Mouse (Mus musculus): ENCODE data around the gene Dmap1.
A peak's percentile ranks its signal among the peaks of the same experiment; 100 is the strongest.

The Dmap1 gene

GRCm38 (mm10) chr4:117656961-117657360 lies 25.1 kb downstream of the Dmap1 start:
- no peak for DNase-seq (ENCODE audit: low read depth)

DNA sequence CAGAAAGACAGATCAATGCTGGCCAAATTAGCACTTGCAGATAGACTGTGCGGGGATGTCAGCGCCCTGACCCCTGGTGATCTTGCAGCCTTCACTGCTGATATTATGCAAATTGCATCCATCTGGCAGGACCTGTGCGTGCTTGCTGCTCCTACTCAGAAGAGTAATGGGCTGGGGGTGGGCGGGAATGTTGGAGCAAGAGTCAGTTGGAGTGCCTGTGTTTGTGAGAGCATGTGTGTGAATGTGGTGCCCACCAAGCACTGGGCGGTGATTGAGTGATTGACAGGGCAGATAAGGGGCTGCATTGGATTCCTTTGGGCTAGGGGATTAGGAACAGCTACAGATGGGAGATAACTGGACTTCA lies 26.6 kb downstream of the Dmap1 start:
- no peak for DNase-seq (ENCODE audit: low read depth)

DNA sequence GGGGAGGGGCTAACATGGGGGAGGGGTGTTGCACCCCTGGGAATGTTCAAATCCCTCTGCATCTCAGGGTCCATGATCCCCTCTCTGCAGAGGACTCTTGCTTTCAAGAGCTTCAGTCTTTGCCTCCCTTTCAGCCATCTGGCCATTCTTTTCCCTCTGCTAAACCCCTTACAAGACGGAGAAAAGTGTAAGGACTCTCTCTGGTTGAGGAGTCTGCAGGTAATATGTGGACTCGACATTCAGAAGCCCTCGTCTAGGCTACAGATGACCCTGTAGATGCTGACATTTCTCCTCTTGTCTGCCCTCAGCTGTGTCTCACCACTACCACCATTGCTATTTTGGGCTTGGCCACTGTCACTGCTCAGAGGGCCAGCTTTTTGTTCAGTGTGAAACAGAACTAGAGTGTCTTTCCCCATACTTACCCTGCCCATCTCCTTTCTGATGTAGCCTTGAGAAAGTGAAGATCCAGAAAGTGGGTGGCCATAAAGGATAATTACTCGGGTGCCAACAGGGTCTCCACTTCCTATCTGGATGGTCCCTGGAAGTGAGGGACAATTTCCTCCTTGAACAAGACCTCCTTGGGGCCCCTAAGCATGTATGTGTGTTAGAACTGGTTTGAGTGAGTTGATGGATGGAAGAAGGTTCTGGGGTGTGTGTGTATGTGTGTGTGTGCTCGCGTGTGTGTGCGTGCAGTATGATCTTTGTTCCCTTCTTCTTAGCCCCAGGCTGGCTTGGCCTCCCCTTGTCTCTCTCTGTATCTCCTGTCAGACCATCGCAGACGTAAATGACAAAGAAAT lies 27.2 kb downstream of the Dmap1 start:
- no peak for DNase-seq (ENCODE audit: low read depth)

DNA sequence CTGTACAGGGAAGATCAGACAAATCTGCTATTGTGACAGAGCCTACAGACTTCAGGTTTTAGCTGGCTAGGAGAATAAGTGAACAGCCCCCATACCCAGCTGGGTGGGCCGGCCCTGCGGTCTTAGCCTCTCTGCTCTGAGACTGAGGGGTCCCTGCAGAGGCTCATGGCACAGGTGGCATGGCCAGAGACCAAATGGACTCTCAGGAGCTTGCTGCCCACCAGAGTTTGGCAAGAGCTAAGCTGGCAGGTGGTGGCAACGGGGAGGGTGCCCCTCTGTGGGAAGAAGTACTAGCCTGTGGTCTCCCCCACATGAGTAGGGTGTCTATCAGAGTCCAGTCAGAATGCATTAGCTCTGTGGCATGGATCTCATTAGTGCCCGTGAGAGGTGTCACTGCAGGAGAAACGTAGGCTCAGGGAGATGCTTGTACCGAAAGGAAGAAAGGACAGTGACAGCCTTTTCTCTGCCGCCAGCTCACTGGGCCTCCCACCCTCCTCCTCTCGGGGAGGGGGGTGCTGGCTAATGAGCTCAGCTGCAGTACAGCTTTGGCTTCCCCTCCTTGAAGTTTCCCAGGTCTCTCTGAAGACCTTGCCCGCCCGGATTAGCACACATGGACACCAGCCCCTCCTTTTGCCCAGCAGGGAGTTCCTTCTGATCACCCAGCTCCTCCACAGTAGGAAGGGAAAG lies 27.9 kb downstream of the Dmap1 start:
- DNase-seq (ENCODE audit: low read depth), result no peak

DNA sequence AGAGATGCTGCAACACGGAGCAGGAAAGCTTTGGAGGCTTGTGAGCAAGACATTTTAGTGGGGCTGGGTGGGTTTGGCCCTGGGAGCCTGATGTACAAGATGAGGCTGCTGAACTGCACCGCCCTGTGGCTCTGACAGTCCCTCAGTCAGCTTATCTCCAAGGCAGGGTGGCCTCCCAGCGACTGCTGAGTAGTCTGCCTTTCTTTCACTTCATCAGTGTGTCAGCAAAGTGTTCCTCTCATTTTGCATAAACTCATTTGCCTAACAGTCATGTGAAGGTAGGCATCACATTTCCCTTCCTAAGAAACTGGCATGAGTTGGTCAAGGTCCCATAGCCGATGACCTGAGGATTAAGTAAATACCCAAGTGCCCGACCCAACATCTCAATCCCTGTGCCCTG lies 29.3 kb downstream of the Dmap1 start:
- peak; percentile 31 for DNase-seq (ENCODE audit: low read depth)

- no peak for DNase-seq (ENCODE audit: low read depth)
Observed at GRCm38 (mm10) chr4:117651626-117652101, 30.4 kb downstream of the Dmap1 start.

DNA sequence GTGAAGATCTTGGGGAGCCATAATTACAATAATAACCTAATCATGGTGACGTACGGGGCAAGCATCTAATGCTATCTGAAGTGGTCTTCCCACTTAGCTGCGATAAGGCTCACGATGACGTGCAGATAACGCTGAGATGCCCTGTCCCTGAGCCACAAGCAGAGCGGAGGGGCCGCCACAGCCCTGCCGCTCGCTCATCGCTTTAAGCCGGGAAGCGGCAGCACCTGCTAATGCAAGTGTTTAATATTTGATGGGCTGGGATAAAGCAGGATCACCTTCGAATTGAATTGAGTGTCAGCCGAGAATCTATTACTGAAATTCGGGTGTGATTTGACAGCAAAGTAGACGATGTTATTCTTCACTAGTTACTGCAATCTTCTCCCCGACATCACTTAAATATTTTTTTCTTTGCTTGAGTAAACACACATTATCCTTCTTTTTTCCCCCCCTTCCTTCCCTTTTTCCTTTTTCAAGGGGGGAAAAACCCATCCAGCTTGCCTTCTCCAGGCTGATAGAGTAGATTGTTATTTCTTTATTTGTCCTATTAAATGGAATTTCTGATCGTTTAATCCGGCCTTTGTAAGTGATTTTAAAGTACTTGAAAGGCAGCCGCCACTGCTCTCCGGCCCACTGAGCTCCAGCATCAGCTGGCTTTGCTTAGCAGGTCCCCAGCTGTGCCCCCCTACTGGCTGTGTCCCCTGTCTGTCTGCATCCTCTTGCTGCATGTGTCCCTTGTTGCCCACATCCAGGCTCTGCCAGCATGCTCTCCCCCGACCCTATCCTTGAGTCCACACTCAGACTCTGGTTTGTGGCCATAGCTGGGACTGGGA lies 34.9 kb downstream of the Dmap1 start:
- DNase-seq (ENCODE audit: low read depth), result no peak

GRCm38 (mm10) chr4:117646496-117646895 lies 35.6 kb downstream of the Dmap1 start:
- no peak for DNase-seq (ENCODE audit: low read depth)

GRCm38 (mm10) chr4:117645859-117646258 lies 36.2 kb downstream of the Dmap1 start:
- DNase-seq (ENCODE audit: low read depth), result no peak

DNA sequence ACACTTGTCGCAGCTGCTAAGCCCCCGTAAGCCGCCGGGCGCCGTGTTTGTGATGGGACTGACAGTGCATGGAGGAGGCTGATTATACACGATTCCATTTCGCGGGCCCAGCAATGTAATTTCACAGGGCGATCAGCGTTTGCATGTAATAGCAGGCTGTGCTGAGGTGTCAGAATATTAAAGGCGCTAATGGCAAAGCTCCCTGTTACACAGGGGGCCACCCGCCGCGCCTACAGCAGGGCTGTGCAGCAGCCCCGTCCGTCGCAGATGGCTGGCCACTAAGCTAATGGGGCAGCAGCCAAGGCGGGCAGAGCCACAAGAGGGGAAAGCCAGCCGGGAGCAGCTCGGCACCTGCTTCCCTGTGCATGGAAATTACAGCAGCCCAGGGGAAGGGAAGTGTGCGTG lies 37.0 kb downstream of the Dmap1 start:
- DNase-seq (ENCODE audit: low read depth), result no peak

DNA sequence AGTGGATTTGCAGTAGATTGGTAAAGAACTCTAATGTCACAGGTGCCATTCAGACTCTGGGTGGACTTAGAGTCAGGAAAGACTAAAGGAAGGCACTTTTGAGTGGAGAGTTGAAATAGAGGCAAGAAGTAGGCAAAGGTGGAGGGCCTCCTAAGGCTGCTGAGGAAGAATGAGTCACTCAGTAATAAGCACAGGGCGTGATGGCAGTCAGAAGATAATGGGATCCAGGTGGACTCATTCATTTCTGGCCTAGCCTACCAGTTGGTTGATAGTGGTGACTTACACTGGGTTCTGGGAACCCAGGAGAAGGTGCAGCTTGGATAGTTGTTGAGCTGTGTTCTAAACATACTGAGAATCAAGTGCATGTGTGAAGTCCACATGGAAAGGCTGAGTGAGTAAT lies 40.3 kb downstream of the Dmap1 start:
- no peak for DNase-seq (ENCODE audit: low read depth)

GRCm38 (mm10) chr4:117640925-117641703 lies 41.0 kb downstream of the Dmap1 start:
- DNase-seq (ENCODE audit: low read depth), result no peak

DNA sequence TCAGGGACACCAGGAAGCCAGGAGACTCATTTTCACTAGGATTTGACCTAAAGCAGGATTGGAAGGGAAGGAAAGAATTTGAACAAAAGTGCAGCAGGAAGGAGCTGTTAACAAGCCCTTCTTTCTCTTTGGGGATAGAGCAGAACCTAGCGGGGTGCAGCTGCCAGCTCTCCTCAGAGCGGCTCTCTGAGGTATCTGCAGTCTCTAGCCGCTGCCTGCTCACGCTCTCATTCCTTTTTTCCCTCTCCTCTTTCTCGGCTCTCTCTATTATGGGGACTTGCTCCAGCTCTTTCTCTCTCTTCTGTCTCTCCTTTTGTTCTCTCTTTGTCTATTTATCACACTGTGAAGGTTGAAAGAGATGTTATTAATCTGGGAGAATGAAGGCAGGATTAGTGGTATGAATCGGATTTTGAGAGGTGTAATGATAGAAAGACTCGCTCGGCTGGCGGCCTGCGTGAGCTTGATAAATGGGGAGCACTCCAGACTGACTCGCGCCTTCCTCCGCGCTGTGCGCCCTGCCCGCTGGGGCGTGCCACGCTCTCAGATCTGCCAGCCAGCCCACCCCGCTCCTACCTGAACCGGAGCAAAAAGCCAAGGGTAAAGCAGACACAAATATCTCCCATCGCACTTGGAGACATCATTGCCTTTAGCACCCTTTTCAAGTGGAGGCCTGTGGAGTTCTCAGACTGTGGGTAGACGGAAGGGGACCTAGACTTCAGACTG lies 45.0 kb downstream of the Dmap1 start:
- DNase-seq (ENCODE audit: low read depth), result no peak

- no peak for DNase-seq (ENCODE audit: low read depth)
Observed at GRCm38 (mm10) chr4:117636152-117636551, 45.9 kb downstream of the Dmap1 start.

- no peak for DNase-seq (ENCODE audit: low read depth)
Observed at GRCm38 (mm10) chr4:117634642-117635041, 47.4 kb downstream of the Dmap1 start.

DNA sequence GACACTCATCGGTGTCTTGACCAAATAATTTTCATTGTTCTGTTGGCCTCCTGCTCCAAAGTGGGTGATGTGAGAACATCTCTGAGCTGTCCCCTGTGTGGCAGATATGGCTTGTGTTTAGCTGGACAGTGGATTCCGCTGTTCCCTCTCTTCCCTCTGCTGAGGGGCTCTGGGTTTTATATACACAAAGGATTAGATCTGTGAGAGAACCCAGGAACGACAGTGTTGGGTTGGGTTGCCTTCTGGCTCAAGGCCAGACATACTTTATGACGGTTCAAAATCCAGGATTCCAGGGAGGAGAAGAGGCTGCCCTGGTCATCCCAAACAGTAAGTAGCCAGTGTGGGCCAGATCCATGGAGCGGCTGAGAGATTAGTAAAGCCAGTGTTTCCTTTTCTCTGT lies 48.5 kb downstream of the Dmap1 start:
- DNase-seq (ENCODE audit: low read depth), result no peak

DNA sequence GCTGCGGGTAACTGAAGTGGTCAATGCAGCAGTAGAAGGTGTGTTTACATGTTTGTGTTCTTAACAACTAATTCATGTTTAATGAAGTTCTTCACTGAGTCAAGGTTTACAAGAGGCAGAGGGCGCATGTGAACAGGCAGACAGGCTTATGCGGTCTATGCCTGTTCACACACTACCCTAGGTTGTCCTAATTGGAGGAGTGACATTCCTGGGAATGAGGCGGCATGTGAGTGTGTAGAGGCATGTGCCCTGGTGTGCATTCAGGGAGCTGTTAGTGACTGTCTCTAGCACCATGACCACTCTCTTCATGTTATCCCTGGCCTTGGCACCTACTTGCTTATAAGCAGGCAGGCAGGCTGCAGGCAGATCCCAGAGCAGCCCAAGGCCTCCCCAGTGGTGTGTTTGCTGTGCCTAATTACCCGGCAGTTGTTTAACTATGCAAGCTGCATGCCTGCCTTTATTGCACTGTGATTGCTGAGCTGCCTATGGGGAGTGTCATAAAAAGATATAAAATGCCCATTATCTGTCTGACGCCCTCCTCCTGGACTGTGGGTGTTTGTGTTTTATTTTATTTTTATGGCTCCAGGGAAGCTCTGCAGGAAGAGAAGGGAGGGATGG lies 51.9 kb downstream of the Dmap1 start:
- DNase-seq (ENCODE audit: low read depth), result no peak

GRCm38 (mm10) chr4:117628464-117628863 lies 53.6 kb downstream of the Dmap1 start:
- DNase-seq (ENCODE audit: low read depth), result no peak
